Mouse (Mus musculus) hindlimb bud, embryonic 11.5 days (tissue): ENCODE measurements at regions not wholly inside any gene's neighbourhood (a gene's known extent, or its start where the extent isn't known, plus 50 kb on each side); places are given as distances from the start of the nearest gene placed in this dataset.
"Not testable (repeated sequence)": the region's sequence is repeated elsewhere in the genome, so short reads cannot be mapped to it uniquely, and the experiment has no call there.

Source experiments
- DNase-seq: peaks from one replicate; pipeline ENCODE4 v3.0.0-alpha.2; 2012; ENCODE audit warnings: low read depth, low spot score; ENCODE audit errors: extremely low spot score

DNA sequence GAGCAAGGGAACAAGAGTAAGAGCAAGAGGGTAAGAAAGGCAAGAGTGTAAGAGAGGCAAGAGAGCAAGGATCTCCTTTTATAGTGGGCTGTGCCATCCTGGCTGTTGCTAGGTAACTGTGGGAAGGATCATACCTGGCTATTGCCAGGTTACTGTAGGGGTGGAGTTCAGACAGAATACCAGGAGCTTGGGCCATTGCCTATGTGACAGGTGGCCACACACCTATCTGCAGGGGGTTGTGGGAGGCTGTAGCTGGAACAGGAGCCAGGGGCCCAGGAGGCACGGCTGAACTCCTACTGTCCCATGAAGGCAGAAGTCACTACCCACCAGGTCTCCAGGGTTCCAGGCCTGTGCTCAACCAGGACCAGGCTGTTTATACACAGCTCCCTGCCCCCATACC lies 1149.0 kb downstream of the 9330182O14Rik start:
- DNase-seq = no peak

DNA sequence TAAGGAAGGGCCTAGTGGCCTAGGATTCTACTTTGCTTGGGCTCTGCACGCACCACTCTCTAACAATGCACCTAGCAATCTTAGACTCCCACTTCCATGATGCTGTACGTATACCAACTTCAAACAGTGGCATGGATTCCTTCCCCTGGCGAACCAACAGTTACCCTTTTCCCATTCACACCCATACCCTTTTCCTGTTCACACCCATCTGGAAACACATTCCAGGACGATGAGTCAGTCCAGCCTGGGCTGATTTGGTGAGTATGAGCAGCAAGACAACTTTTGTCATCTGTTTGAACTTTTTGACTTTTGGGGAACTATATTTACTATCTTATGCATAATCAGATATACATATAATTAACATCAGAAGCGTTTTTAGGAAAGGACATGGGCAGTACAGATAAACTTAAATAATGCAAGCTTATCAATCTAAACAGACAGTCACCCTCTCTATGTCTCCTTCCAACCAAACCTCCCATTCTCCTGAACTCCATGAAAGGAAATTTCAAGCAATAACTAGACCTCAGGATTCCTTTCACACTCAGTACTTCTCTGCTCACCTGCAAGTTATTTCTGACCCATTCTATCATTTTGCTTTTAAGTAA lies 1152.7 kb downstream of the 9330182O14Rik start:
- no peak for DNase-seq

DNA sequence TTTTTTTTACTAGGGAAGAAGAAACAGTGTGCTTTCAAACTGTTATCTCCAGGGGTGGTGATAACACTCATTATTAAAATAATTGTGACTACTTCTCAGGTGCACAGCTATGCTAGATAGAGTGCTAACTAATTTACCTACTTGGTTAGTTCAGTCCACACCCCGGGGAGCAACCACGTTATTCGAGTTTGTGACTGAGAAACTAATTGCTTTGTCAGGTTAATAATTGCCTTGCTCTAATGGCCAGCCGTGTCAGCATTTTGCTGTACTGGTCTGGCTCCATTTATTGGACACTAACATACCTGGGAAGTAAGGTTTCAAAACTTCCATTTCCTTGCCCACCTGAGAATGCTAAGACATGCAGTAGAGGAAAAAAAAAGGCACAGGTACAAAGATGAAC lies 1163.3 kb downstream of the 9330182O14Rik start:
- no peak for DNase-seq

DNA sequence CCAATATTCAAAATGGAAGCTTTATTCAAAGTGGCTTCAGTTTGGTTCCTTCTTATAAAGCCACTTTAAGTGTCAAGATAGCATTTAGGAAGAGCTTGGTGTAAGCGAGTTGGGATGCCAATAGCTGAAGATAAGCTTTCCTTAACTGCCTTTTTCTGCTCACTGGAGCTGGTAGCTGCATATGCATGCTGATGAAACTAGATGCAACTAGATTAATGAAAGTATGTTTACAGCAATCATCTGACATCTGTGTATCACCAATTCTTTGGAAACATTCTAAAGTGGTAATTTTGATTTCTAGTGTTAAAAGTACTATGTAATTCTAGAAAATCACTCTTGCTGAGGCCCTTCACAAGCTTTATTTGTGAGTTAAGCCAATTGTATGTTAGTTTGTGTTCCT lies 1172.5 kb downstream of the 9330182O14Rik start:
- DNase-seq = no peak

DNA sequence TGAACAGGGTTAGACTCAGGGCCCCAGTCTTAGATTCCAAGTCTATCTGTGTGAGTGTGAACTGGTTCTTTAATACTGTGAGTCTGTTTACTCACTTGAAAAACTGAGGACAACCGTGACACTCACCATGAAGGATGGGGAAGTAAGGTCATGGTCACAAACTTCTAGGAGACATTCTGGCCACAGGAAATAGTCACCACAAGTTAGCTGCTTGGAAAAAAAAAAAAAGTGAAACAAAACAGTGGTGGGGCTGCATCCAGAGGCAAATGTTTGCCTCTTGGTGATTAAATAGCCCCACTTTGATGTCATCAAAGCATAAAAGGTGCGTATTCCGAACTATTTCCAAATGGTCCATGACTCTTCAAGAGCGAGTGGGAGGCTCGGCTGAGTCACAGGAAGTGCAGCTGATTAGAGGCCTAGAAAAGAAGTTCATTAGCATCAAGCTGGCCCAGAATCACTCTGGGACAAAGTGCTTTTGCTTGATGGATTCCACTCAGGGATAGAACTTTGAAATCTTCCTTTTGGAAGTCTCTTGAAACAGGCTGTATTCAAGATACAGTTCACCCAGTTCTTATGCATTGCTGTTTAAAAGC lies 1177.7 kb downstream of the 9330182O14Rik start:
- no peak for DNase-seq

DNA sequence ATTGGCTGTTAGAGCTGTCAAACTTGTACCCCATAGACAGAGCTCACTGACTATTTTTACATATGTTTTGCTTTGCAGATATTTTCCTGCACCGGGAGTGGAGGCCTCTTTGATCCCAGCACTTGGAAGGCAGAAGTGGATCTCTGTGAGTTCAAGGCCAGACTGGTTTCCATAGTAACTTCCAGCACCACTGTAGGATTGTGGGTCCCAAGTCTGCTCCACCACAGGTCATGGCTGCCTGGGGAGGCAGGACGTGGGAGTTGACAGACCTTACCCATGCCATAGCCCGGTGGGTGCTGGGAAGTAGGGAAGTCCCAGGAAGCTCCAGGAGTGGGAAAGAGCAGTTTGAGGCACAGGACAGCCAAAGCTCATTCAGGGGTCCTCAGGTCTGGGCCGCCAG lies 1180.8 kb downstream of the 9330182O14Rik start:
- no peak for DNase-seq

DNA sequence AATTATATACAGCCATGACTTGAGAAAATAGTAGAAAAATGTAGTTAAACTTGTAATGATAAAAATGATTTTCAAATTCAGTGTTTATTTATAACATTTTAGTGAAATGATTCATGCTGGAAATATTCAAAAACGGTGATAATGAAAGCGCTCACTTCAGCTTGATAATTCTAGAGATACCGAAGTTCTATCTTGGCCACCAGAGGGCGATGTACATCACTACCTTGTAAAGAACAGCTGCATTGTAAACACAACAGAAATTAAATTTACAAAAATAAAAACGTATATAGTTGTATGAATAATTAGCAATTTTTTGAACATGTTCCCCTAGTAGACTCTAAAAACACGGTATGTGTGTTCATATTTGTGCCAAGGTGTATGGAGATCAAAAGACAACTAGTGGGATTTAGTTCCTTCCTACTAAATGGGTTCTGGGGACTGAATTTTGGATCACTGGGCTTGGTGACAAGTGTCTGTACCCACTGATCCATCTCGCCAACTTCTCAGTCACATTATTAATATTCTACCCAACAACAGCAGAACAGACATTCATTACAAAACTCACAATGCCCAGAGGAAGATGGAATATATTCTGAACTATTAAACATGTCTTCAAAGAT lies 1191.6 kb downstream of the 9330182O14Rik start:
- peak; percentile 33 for DNase-seq

DNA sequence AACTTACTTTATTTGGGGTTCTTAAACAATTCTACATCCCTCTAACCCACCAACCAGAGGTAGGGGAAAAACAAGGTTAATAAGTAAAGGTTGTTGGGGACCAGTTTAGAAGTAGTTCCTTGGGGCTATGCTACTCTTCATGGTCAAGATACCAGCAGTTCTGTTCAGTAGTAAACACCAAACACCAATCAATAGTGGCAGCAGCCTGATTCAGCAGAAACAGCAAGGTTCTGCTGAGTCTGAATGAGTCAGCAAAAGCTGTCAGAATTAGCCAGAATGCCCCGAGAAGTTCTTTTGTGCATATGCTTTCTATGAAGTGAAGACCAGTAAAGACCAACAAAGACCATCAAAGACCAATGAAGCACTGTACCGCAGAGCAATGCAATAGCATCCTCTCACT lies 1195.1 kb downstream of the 9330182O14Rik start:
- no peak for DNase-seq

DNA sequence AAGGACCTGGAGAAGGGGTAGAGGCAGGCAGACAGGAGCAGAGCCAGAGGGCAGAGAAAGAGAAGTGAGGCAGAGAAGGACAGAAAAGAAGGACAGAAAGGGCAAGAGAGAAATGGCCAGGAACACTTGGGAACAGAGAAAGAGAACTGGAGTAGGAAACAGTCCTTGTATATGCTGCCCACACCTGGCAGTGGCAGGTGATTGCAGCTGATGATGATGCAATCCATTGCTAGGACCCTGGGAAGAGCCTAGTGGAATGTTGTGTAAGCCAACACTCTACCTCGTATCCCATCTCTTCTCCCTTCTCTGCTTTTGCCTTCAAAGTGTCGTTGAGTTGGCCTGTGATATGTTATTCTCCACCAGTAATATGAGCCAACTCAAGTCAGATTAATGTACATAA lies 1195.9 kb downstream of the 9330182O14Rik start:
- no peak for DNase-seq

DNA sequence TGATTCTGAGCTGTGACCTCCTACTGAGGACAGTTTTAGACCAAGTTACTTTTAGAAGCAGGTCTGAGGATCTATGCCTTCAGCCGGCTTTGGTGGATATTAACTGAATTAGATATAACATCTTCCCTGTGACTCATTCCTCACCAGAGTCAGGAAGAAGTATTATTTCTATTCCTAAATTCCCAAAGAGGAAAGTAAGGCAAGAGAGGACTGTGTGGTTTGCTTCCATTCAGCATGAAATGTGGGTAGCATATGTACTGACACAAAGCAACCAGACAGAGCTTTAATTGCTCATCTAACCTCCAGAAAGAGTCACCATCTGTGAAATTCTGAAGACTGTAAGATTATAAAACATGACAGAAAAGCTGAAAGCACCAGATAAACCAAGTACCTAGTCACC lies 1198.3 kb downstream of the 9330182O14Rik start:
- no peak for DNase-seq

DNA sequence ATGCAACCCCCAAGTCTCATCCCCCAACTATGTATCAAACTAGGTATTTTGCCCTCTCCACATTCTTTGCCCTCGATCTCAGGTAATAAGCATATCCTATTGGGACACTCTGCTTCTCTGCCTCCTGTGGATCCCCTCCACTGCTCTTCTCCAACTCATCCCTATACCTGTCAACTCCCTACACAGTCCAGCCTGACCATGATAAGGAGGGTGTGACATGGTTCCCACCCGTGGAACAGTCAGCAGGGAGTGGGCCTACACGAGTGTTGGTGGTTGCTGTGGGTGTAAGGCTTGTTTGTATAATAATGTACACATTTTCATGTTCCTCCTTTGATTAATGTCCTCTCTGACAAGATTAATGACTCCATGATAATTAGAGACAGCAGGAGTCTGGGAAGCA lies 1199.0 kb downstream of the 9330182O14Rik start:
- DNase-seq = no peak

DNA sequence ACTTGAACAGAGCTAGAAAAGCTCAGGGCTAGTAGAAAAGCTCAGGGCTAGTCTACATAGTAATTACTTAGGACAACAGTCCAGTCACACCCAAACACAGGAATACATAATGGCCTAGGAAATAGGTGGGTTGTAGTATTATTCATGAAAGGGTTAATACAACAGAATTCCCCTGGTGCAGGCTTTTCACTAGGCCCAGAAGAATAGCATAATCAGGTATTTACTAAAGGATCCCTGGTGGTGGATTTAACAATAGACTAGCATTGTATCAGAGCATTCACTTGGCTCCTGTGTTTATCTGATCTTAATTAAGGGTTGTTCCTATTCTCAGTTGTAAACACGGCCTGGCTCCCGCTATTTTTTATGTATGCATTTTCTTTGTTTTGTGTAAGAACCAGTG lies 1206.5 kb downstream of the 9330182O14Rik start:
- DNase-seq = not testable (repeated sequence)

DNA sequence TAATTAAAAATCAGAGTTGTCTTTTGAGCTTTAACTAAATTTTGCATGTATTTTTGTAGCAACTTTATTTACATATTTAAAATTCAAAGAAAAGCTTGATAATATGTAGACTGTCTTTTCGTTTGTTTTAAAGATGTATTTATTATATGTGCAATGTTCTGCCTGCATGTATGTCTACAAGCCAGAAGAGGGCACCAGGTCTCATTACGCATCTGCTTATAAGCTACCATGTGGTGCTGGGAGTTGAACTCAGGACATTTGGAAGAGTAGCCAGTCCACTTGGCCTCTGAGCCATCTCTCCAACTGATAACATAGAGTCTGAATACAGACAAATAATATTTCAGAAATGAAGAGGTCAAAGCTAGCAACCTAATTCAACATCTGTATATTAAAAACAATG lies 1211.4 kb downstream of the 9330182O14Rik start:
- no peak for DNase-seq

DNA sequence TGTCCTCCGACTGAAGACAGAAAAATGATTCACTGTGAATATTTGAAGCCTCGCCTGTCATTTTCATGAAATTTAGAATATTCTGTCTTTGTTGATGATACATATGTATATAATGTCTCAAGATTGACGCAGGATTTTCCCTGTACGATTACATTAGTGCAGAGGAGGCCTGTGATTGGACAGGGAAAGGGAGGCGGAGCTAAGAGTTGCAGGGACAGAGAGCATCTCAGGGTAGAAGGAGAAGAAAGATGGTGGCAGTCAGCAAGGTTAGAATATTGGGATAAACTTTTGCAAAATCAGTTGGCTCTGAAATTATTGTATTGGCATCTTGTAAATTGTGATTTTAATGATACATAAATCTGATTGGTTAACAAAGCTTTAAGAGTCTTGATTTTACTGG lies 1213.1 kb downstream of the 9330182O14Rik start:
- DNase-seq = no peak

DNA sequence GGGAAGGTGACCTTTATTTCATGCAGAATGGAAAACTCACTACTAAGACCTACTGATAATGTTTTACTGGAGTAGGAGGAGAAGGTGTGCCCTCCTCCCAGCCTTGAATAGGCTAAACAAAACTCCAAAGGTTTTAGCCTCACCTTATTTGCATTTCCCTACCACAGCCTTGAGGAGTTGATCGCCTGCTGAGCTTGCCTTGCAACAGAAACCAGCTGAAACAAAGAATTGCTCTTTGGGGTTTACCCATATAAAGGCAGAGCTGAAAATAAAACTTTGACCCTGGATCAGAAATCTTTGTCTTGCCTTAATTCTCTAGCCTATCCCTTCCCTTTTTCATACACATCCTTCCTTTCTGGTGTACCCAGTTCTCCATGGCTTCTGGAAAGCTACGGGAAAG lies 1218.0 kb downstream of the 9330182O14Rik start:
- DNase-seq = no peak

DNA sequence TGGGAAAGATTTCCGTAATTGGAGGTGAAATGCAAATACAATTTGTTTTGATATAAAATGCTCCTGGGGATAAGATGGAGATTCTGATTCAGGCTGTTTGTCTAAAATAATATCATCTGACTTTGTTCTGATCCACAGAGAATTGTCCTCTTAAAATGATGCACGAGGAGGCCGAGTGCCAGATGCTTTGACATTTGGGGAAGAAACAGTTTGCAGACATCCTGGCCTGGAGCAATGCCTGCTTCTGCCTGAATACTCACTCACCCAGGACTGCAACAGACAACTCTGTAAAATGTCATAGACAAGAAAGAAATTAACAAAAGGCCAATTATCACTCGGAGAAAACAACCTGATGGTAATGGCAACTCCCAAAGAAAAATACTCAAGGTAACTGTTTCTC lies 1225.1 kb downstream of the 9330182O14Rik start:
- no peak for DNase-seq

DNA sequence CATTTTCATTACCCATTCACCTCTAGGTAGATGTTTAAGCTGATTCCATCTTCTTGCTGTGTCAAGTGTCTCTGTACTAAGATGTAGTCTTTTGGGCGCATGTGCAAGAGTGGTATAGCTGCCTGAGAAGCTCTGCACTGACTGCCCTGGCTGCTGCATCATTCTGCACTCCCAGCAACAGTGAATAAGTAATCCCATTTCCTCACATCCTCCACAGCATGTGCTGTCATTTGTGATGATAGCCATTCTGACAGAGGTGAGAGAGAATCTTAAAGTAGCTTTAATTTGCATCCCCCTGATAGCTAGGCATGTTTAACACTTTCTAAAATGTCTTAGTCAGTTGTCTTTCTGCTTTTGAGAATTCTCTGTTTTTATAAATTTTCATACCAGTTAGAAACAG lies 1240.5 kb downstream of the 9330182O14Rik start:
- DNase-seq = no peak

DNA sequence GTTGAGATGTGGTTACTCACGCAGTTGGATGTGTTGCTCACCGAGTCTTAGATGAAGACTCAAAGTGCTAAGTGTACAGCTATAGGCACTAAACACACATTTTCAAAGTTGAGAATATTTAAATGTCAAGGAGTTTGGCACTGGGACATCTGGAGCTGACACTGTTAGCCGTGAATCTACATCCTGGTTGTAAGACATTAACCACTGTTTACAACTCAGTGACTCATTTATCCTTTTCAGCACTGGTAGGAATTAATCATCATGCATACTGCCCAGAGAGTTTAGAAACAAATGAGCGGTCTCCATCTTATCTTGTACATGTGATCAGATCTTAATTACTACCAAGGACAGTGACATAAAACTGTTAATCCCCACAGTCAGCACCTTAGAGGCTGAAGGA lies 1241.7 kb downstream of the 9330182O14Rik start:
- no peak for DNase-seq

DNA sequence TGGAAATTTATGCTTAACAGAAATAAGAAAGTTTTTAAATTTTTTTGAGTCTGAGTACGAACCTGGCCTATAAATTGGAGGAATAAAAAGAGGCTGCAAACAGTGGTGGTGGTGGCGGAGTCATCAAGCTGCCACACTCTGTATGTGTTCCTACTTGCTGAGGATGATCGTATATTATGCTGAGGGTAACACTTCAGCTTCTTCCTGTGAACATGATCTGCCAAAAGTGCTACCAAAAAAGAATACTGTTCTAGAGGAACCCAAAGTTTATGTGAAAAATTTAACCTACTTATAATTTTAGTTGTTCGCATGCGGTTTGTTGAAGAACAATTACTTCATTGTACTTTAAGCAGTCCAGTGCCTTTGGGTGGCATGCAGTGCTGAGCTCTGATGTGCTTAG lies 1245.5 kb downstream of the 9330182O14Rik start:
- no peak for DNase-seq

DNA sequence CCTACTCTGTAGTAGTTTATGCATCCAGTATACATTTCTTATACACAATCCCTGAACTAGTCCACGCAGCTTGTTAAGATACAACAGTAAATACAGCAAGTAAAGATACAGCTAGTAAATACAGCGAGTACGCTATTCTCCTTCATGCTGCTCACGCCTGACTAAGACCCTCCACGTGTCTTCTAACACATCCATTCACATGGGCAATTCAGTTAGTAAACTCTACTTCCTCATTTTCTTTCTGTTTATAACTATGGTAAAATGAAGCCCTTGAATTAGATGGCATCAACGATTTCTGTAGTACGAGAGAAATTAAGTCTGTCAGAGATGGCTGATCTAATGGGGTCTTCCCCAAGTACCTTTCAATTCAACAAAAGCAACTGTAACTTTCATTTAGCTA lies 1246.3 kb downstream of the 9330182O14Rik start:
- DNase-seq = no peak

DNA sequence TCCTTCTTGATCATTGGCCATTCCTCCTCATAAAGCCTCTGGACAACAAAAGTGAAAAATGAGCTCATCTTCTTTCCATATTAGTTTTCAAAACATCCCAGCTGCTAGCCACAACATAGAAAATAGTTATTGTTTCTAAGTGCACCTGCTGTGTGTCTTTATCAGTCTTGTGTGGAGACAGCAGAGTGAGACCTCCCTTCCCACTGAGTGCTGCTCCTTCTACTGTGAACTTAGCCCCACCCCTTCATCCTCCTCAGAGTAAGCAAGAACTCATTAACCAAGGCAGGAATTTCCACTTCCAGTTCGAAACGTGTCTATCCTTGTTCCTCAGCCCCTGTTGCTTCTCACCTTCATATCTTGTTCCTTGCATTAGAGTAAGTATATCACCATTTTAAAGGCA lies 1256.5 kb downstream of the 9330182O14Rik start:
- no peak for DNase-seq
